Comparison of ENCODE assay signal across 11 mouse cellular contexts in genomic region chr5:124969790-124970189, GRCm38 (mm10). TPM values are rescaled to one million over a fixed set of nuclear protein-coding genes. Genes with fewer than 3 reads are reported as not detected.
DNase-seq lines count a peak whose midpoint lies in the region; ATAC-seq and TF ChIP-seq lines count a peak whose summit lies in the region.
"Had no signal": no experiment of that assay in that cellular context is flagged by ENCODE, and none has a peak within 500 bp of the region (broad histone marks: within the 10 kb centered on the region; RNA-seq: fewer than 3 reads in every experiment).

No protein-coding gene starts in this region.

- no peak overlapping the region for H3K9ac ChIP-seq in midbrain, embryonic 11.5 days (ENCODE audit: low read length)
- no peak overlapping the region for H3K9ac ChIP-seq in midbrain, embryonic 16.5 days (ENCODE audit: low read depth, low read length)
- H3K9ac ChIP-seq in embryonic facial prominence, embryonic 14.5 days (ENCODE audit: low read depth, low read length) = no peak overlapping the region
- no peak overlapping the region for H3K9ac ChIP-seq in heart, adult 2 months (ENCODE audit: low read depth, low read length)
- H3K9ac ChIP-seq: neural tube, embryonic 13.5 days had no signal

- intact Hi-C loops in heart, adult 2 months (cut with DNase I) = no loop called here

- no peaks in the 10 kb centered on the region for H3K79me2 ChIP-seq in heart, adult 2 months (replicated peaks; ENCODE audit: control insufficient read depth, insufficient read depth, low read length)

- H3K27me3 ChIP-seq in midbrain, embryonic 11.5 days (ENCODE audit: control insufficient read depth, insufficient read depth, low read length) = no peaks in the 10 kb centered on the region
- H3K27me3 ChIP-seq in midbrain, embryonic 16.5 days (ENCODE audit: control insufficient read depth, insufficient read depth, low read depth, low read length) = no peaks in the 10 kb centered on the region
- no peaks in the 10 kb centered on the region for H3K27me3 ChIP-seq in embryonic facial prominence, embryonic 14.5 days (replicated peaks; ENCODE audit: control insufficient read depth, insufficient read depth, low read length)
- H3K27me3 ChIP-seq in heart, adult 2 months (ENCODE audit: control insufficient read depth, insufficient read depth, low read length) = no peaks in the 10 kb centered on the region
- H3K27me3 ChIP-seq: neural tube, embryonic 13.5 days had no signal

- TF ChIP-seq EP300 in heart, adult 2 months (IDR thresholded peaks at IDR 0.05; ENCODE audit: insufficient read depth, low read depth, low read length) = no peak

- no peak overlapping the region for H3K27ac ChIP-seq in midbrain, embryonic 11.5 days (ENCODE audit: low read depth, low read length)
- no peak overlapping the region for H3K27ac ChIP-seq in midbrain, embryonic 16.5 days (ENCODE audit: low read length)
- H3K27ac ChIP-seq in embryonic facial prominence, embryonic 14.5 days (replicated peaks; ENCODE audit: low read depth, low read length) = no peak overlapping the region
- H3K27ac ChIP-seq in heart, adult 2 months = no peak overlapping the region
- H3K27ac ChIP-seq: neural tube, embryonic 13.5 days had no signal

- TF ChIP-seq CTCF in heart, adult 2 months (IDR thresholded peaks at IDR 0.05) = no peak

- H3K9me3 ChIP-seq in midbrain, embryonic 11.5 days (ENCODE audit: control insufficient read depth, low read length) = no peaks in the 10 kb centered on the region; the same call in 1 of the 2 replicates
- no peaks in the 10 kb centered on the region for H3K9me3 ChIP-seq in midbrain, embryonic 16.5 days (replicated peaks; ENCODE audit: control insufficient read depth, low read length, poor library complexity, severe bottlenecking)
- no peaks in the 10 kb centered on the region; the same call in 1 of the 2 replicates for H3K9me3 ChIP-seq in embryonic facial prominence, embryonic 14.5 days (ENCODE audit: control insufficient read depth, low read length)

- no peaks in the 10 kb centered on the region for H3K36me3 ChIP-seq in midbrain, embryonic 11.5 days (ENCODE audit: control insufficient read depth, insufficient read depth, low read length)
- no peaks in the 10 kb centered on the region for H3K36me3 ChIP-seq in midbrain, embryonic 16.5 days (ENCODE audit: control insufficient read depth, insufficient read depth, low read length)
- no peaks in the 10 kb centered on the region for H3K36me3 ChIP-seq in embryonic facial prominence, embryonic 14.5 days (ENCODE audit: control insufficient read depth, insufficient read depth, low read length)
- no peaks in the 10 kb centered on the region for H3K36me3 ChIP-seq in heart, adult 2 months (ENCODE audit: control insufficient read depth, insufficient read depth, low read length)
- H3K36me3 ChIP-seq: neural tube, embryonic 13.5 days had no signal

- ATAC-seq in midbrain, embryonic 11.5 days (ENCODE audit: low FRiP score) = peak; percentile 38; the same call in 1 of the 2 replicates
- no peak for ATAC-seq in midbrain, embryonic 16.5 days
- no peak for ATAC-seq in embryonic facial prominence, embryonic 14.5 days (ENCODE audit: low read depth)

- no peak overlapping the region for H3K4me2 ChIP-seq in midbrain, embryonic 11.5 days
- no peak overlapping the region for H3K4me2 ChIP-seq in midbrain, embryonic 16.5 days (ENCODE audit: low read length)
- no peak overlapping the region for H3K4me2 ChIP-seq in embryonic facial prominence, embryonic 14.5 days (ENCODE audit: low read depth, low read length)
- H3K4me2 ChIP-seq: neural tube, embryonic 13.5 days had no signal

- 17% methylated on average over 8 of the region's 8 CpGs for WGBS in midbrain, embryonic 11.5 days
- WGBS in midbrain, embryonic 16.5 days = 14% methylated on average over 8 of the region's 8 CpGs
- 21% methylated on average over 8 of the region's 8 CpGs for WGBS in embryonic facial prominence, embryonic 14.5 days
- WGBS in heart, adult 2 months = 43% methylated on average over 8 of the region's 8 CpGs

- H3K4me1 ChIP-seq in midbrain, embryonic 11.5 days (ENCODE audit: control insufficient read depth, insufficient read depth, low read length) = no peaks in the 10 kb centered on the region
- no peaks in the 10 kb centered on the region for H3K4me1 ChIP-seq in midbrain, embryonic 16.5 days (ENCODE audit: control insufficient read depth, insufficient read depth, low read length)
- peaks cover 15% of the 10 kb centered on the region for H3K4me1 ChIP-seq in embryonic facial prominence, embryonic 14.5 days (ENCODE audit: control insufficient read depth, insufficient read depth, low read length)
- no peaks in the 10 kb centered on the region for H3K4me1 ChIP-seq in heart, adult 2 months (ENCODE audit: control insufficient read depth, insufficient read depth, low read length)

- no peak overlapping the region for H3K4me3 ChIP-seq in midbrain, embryonic 11.5 days (ENCODE audit: low read depth, low read length)
- no peak overlapping the region for H3K4me3 ChIP-seq in midbrain, embryonic 16.5 days (ENCODE audit: low read depth, low read length)
- H3K4me3 ChIP-seq in embryonic facial prominence, embryonic 14.5 days (ENCODE audit: low read depth, low read length) = no peak overlapping the region
- H3K4me3 ChIP-seq in heart, adult 2 months = no peak overlapping the region
- H3K4me3 ChIP-seq: erythroblast, embryonic 14.5 days; neural tube, embryonic 13.5 days had no signal

- DNase-seq in midbrain, embryonic 11.5 days (ENCODE audit: low spot score, missing footprints) = no peak
- peak; percentile 51 for DNase-seq in adrenal gland, postnatal 25 days
- peak; percentile 41 for DNase-seq in embryonic facial prominence, embryonic 14.5 days (ENCODE audit: low spot score)
- DNase-seq in yolk sac, embryonic 10.5 days (ENCODE audit: low spot score) = peak; percentile 11
- no peak for DNase-seq in cerebellum, adult 9-11 months
- no peak for DNase-seq in heart, adult 2 months
- DNase-seq: cerebellum, adult 9-10 months; gastrocnemius, postnatal 36 days had no signal

- no peak for TF ChIP-seq POLR2A in heart, adult 2 months (IDR thresholded peaks at IDR 0.05; ENCODE audit: insufficient read depth, low read depth, low read length)

RNA-seq across cellular contexts. Expression of gene Rflna, which starts 33.2 kb away (rescaled TPM):
- 4.0 and 4.4 TPM in 2 replicates for polyA plus RNA-seq in midbrain, embryonic 11.5 days (2014; fragmentation: Nextera tagmentation; extraction: Ambion mirVana)
- 4.9 and 7.1 TPM in 2 replicates for polyA plus RNA-seq in midbrain, embryonic 16.5 days (2015; fragmentation: Nextera tagmentation; extraction: Ambion mirVana)
- total RNA-seq in adrenal gland, postnatal 25 days (2021) = 3.9 and 4.3 TPM in 2 replicates
- polyA plus RNA-seq in embryonic facial prominence, embryonic 14.5 days (2014; fragmentation: Nextera tagmentation; extraction: Ambion mirVana) = 19.3 and 29.0 TPM in 2 replicates
- under 1 TPM; 0.13 to 0.39 TPM for total RNA-seq in heart, adult 2 months (2021)
- polyA plus RNA-seq in heart, adult 2 months (2012; rRNA removed) = 0.78 and 0.85 TPM in 2 replicates
- polyA plus RNA-seq: erythroblast, embryonic 14.5 days had no signal

Comparison
In these comparisons a context has a peak if more than half of its experiments do, and no peak if none do; other contexts are left out.
1. DNase-seq: peak in adrenal gland, postnatal 25 days (single experiment), embryonic facial prominence, embryonic 14.5 days (single experiment) and yolk sac, embryonic 10.5 days (single experiment); none in midbrain, embryonic 11.5 days (single experiment), cerebellum, adult 9-11 months (single experiment) and heart, adult 2 months (0 of 2).